ENCODE assay signal across 21 mouse cellular contexts in genomic region chr10:97601744-97602143, GRCm38 (mm10). TPM values are rescaled to one million over a fixed set of nuclear protein-coding genes. Genes with fewer than 3 reads are reported as not detected.
"Had no signal": no experiment of that assay in that cellular context is flagged by ENCODE, and none has a peak within 500 bp of the region (broad histone marks: within the 10 kb centered on the region; RNA-seq: fewer than 3 reads in every experiment).

No protein-coding gene starts in this region.

- DNase-seq: lung, adult 18-20 months; lung, embryonic 14.5 days; lung, postnatal 10 days; lung, postnatal 4 days; midbrain, embryonic 14.5 days; retina, postnatal 1 day; right cerebral cortex, adult 18-20 months; right cerebral cortex, postnatal 25 days; right cerebral cortex, postnatal 4 days; spleen, adult 18-20 months; thymus, adult 18-20 months; thymus, postnatal 14 days; thymus, postnatal 36 days had no signal

- H3K9me3 ChIP-seq: midbrain, embryonic 10.5 days; midbrain, embryonic 12.5 days; neural tube, embryonic 13.5 days; neural tube, embryonic 15.5 days had no signal

- H3K36me3 ChIP-seq: midbrain, embryonic 10.5 days; midbrain, embryonic 12.5 days; neural tube, embryonic 13.5 days; neural tube, embryonic 15.5 days had no signal

- H3K4me1 ChIP-seq: midbrain, embryonic 10.5 days; midbrain, embryonic 12.5 days; neural tube, embryonic 13.5 days; neural tube, embryonic 15.5 days had no signal

- ATAC-seq: midbrain, embryonic 16.5 days had no signal

- H3K4me3 ChIP-seq: midbrain, embryonic 10.5 days; midbrain, embryonic 12.5 days; myocyte; neural tube, embryonic 13.5 days; neural tube, embryonic 15.5 days had no signal

- H3K9ac ChIP-seq: lung, embryonic 14.5 days; midbrain, embryonic 12.5 days; neural tube, embryonic 13.5 days; neural tube, embryonic 15.5 days had no signal

- H3K27ac ChIP-seq: midbrain, embryonic 10.5 days; midbrain, embryonic 12.5 days; neural tube, embryonic 13.5 days; neural tube, embryonic 15.5 days had no signal

- H3K4me2 ChIP-seq: lung, embryonic 14.5 days; midbrain, embryonic 12.5 days; neural tube, embryonic 13.5 days; neural tube, embryonic 15.5 days had no signal

- H3K27me3 ChIP-seq: midbrain, embryonic 12.5 days; neural tube, embryonic 13.5 days; neural tube, embryonic 15.5 days had no signal

RNA-seq across cellular contexts. Expression of gene Kera, which starts 4.9 kb away (rescaled TPM):
- total RNA-seq: megakaryocyte-erythroid progenitor cell, adult 5-6 weeks had no signal
- polyA plus RNA-seq: midbrain, embryonic 10.5 days; midbrain, embryonic 16.5 days; myocyte; small intestine, adult 2 months had no signal

RNA-seq across cellular contexts. Expression of gene Lum, which starts 36.8 kb away (rescaled TPM):
- total RNA-seq: megakaryocyte-erythroid progenitor cell, adult 5-6 weeks had no signal
- polyA plus RNA-seq: myocyte had no signal

RNA-seq across cellular contexts. Expression of gene Epyc, which starts 42.1 kb away (rescaled TPM):
- total RNA-seq: megakaryocyte-erythroid progenitor cell, adult 5-6 weeks had no signal
- polyA plus RNA-seq: midbrain, embryonic 14.5 days; myocyte; small intestine, adult 2 months had no signal
